Mouse (Mus musculus): Measurements from ENCODE around the gene Spon1. TPM values are rescaled to one million over a fixed set of nuclear protein-coding genes. Genes with fewer than 3 reads are reported as not detected.

Gene Spon1
- total RNA-seq, 2 experiments from 2014 or later, result 11.9 to 16.1 TPM

- DNase-seq, result no peak
These were observed 203.4 kb downstream of the Spon1 start for GRCm38 (mm10) chr7:113969182-113969581.

GRCm38 (mm10) chr7:113972536-113972935 lies 206.7 kb downstream of the Spon1 start:
- DNase-seq, result no peak

More at GRCm38 (mm10) chr7:113969182-113969581, 203.4 kb downstream of the Spon1 start:
- intact Hi-C loops (cut with DNase I), result no loop called here

DNA sequence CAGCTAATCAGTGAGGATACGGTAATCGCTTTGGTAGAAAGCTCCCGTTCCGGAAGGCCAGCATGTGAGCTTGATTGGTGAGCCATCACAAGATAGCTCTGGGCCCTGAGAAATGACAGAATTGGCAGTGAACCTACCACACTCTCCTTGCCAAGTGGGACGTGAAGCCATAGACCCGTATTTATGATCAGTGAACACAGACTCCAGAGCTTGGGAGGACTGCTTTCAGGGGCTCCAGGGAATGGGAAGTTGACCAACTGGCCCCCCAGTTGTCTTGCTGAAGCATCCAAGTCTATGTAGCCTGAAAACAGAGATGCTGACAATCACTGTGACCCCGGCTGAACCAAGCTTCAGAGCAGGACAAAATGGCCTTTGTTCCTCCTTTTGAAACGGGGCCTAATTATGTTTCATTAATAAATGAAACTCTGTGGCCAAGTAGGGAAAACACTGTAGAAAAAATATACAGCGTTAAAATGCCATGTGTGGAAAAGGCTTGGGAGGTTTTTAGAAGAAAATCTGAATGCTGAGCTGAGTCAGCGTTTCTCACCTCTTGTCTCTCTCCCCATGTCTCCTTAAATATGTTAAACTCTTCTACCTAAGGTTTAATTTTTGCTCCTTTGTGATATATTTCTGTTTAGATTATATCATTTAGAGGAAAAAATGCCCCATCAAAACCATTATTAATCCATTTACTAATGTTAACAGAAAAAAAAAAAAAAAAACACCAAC lies 220.8 kb downstream of the Spon1 start:
- intact Hi-C loops (cut with DNase I), result no loop called here
- no peak for DNase-seq

More at GRCm38 (mm10) chr7:113972536-113972935, 206.7 kb downstream of the Spon1 start:
- intact Hi-C loops (cut with DNase I), result no loop called here

DNA sequence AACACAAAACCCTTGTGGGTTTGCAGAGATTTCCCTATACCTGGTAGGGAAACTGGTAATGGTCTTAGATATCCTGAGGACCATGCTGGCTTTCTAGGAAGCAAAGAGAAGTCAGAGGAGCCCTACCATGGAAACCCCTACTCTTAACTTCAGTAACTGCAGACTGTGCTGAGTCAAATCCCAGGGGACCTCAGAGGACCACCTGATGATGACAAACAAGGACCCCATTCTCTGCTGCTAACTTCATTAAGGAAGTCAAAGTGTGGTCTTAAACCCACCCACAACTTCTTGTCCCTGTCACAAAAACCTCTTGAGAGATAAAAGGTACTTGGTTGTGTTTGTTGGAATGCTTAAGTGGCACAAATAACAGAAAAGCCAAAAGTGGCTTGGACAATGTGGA lies 222.4 kb downstream of the Spon1 start:
- no peak for DNase-seq
- intact Hi-C loops (cut with DNase I), result no loop called here

GRCm38 (mm10) chr7:113997675-113998354 lies 232.0 kb downstream of the Spon1 start:
- DNase-seq, result no peak
- intact Hi-C loops (cut with DNase I), result no loop called here

DNA sequence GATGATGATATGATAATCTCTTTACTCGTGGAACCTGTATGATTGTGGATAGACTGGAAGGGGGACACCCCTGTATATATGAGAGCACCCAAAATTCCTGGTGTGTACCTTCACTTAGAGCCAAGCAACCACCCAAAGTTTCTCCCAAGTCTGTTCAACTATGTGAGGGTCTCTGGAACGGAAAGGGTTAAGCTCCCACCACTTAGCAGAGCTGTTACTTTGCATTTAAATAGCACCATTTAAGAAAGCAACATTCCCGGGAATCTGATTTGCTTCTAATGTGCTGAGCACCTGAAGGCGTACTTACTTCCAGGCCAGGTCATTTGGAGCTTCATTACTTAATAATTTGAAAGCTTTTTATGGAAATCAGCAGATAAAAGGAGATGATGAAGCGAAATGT lies 238.4 kb downstream of the Spon1 start:
- DNase-seq, result no peak
- intact Hi-C loops (cut with DNase I), result no loop called here

DNA sequence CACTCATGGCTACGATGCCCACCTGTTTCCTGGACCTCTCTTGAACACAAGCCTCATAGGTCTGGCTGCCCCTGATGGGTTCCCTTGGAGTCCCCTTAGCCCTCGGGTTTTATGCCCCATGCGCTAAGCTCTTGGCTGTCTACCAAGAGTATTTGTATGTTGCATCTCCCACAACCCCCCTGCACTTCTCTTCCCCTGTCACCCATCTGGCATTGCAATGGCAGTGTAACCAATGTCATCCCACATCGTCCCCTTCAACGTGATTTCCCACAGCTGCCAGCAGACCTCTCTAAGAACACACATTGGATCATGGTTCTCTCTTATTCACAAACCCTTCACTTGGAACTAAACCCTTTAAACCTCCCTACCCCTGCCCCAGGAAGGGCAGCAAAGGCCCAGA lies 239.7 kb downstream of the Spon1 start:
- DNase-seq, result no peak
- intact Hi-C loops (cut with DNase I), result no loop called here

GRCm38 (mm10) chr7:114006456-114006855 lies 240.7 kb downstream of the Spon1 start:
- DNase-seq, result peak in 1 of 2 experiments; percentile 31

DNA sequence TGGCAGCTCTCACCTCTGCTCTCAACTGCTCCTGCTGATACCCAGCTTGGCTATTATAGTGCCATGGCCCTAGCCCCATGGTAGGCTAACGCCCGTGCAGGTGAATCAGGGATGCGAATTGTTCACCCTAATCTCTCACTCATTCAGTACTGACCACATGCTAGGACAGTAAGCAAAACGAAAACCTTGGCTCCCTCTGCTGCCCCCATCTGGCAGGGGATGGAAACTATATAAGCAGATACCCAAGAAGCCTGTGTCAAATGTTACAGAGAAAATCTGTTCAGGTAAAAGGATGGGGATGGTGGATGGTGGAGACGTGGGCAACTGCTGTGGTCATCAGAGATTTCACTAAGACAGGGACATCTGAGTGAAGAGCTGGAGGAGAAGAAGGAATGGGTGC lies 241.8 kb downstream of the Spon1 start:
- peak in 1 of 2 experiments; percentile 49 for DNase-seq
- intact Hi-C loops (cut with DNase I), result no loop called here

More at GRCm38 (mm10) chr7:114006456-114006855, 240.7 kb downstream of the Spon1 start:
- intact Hi-C loops (cut with DNase I), result no loop called here

- intact Hi-C loops (cut with DNase I), result no loop called here
These were observed 246.1 kb downstream of the Spon1 start for GRCm38 (mm10) chr7:114011726-114012443.

DNA sequence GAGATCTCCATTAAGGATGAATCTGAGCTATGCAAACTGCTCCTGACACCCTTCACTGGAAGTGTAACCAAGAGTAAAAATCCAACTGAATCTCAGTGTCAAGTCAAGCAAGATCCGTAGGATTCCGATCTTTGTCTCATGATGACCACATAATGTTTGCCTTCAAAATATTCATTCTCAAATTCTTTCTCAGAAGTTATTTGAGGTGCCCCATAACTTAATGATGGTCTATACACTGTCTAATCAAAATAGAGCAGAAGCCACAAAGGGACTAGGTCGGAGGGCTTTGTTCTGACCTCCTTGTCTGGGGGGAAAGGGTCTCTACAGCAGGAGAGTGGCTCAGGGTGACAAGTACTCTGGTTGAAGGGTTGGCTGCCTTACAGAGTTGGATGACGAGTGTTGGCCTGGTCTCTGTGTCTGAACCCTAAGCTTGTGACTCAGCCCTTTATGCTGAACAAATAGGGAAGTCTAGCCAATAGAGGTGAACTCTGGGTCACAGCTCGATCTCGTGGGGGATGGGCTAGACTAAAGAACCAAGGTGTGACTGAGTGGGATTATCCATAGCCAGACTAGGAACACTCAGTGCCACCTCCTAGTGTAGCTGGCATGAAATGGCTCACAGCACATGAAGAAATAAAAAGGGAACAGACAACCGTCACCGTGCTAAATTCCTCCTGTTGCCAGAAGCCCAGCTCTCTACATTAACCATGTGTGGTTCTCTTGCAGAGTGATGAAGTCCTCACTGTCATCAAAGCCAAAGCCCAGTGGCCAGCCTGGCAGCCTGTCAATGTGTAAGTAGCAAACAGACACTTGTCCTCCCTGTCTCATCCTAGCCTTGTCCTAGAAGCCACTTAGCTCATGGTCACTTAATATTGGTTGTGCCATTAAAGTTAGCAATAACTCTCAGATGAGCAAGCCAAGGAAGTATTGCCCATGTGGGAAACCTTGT lies 250.5 kb downstream of the Spon1 start:
- intact Hi-C loops (cut with DNase I), result no loop called here
- DNase-seq, result peak; percentile 23 to 27

More at GRCm38 (mm10) chr7:114011726-114012443, 246.1 kb downstream of the Spon1 start:
- DNase-seq, result no peak

DNA sequence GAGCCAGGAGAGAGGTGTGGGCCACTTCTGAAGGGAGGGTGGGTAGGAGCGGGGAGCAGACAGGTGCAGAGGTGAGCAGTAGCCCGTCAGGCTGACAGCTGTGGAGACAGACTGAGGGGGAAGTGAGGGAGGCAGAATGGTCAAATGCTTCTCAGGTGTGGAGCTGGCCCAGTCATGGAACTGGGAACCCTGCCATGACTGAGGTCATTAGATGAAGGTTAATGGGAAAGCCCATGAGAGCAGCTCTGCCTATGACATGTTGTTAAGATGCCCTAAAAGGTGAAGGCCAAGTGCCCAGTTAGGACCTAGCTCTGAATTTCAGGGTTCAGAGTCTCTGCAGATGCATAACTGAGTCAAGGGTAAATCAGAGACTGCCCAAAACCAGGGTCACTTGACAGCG lies 253.1 kb downstream of the Spon1 start:
- intact Hi-C loops (cut with DNase I), result no loop called here
- DNase-seq, result no peak

- intact Hi-C loops (cut with DNase I), result loop anchor here (1.0 kb wide), 2 partner anchors 261 to 642 kb away; no protein-coding TSS in a partner anchor
- no peak for DNase-seq
These were observed 254.4 kb downstream of the Spon1 start for GRCm38 (mm10) chr7:114020057-114020703.

GRCm38 (mm10) chr7:114020704-114021093 lies 254.9 kb downstream of the Spon1 start:
- DNase-seq, result peak; percentile 75 to 83
- intact Hi-C loops (cut with DNase I), result loop anchor here (1.0 kb wide), 3 partner anchors 261 to 642 kb away; no protein-coding TSS in a partner anchor

DNA sequence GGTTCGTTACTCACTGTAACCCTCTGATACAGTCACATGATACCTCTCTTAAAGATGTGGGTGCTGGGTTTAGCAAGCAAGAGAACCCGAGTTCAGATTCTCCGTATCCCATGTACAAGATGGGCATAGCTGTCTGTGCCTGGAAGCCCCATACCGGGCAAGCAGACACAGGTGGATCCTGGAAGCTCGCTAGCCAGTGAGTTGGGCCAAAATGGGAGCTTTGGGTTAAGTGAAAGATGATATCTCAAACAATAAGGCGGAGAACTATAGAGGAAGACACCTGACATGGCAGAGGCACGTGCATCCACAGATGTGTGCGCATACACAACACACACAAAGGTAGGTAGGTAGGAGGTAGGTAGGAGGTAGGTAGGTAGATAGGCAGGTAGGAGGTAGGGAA lies 261.1 kb downstream of the Spon1 start:
- intact Hi-C loops (cut with DNase I), result no loop called here

DNA sequence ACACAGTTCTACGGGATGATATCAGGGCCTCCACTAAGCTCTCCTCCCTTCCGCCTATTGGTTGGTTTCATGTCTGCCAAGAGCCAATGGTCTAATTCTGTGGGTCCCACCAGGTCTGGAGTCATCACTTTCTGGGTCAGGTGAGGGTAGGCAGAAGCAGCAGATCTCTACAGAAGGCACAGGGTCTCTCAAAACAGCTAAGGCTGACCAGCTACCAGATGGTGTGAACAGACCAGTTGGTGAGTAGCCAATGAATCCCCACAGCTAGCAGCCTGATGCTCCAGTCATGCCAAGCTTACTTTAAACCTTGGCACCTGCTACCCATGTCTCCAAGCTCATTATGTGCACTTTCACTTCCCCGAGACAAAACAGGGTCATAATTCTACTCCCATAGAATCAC lies 261.6 kb downstream of the Spon1 start:
- intact Hi-C loops (cut with DNase I), result no loop called here

More for the DNA sequence above, 261.1 kb downstream of the Spon1 start:
- DNase-seq, result no peak

GRCm38 (mm10) chr7:114028828-114029227 lies 263.0 kb downstream of the Spon1 start:
- no peak for DNase-seq
- intact Hi-C loops (cut with DNase I), result no loop called here

More for the DNA sequence above, 261.6 kb downstream of the Spon1 start:
- DNase-seq, result no peak

DNA sequence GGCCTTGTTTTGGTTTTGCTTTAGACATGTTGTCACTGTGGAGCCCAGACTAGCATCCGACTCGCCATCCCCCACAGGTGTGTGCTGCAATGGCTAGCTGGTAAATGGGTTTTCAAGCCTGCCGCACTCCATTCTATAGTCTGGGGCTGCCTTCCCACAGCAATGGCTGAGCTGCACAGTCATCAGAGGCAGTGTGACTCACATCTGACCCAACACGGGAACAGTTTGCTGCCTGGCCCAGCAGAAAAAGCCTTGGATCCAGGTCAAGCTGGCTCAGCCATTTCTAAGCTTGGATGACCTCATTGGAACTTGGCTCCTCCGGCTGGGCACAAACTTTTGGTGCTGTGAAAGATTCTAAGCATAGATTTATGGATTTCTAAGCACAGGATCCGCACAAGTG lies 263.8 kb downstream of the Spon1 start:
- DNase-seq, result peak; percentile 56 to 63
- intact Hi-C loops (cut with DNase I), result no loop called here

- no peak for DNase-seq
- intact Hi-C loops (cut with DNase I), result no loop called here
These were observed 271.4 kb downstream of the Spon1 start for GRCm38 (mm10) chr7:114037237-114037636.
